Mouse (Mus musculus): ENCODE measurements at regions not wholly inside any gene's neighbourhood (a gene's known extent, or its start where the extent isn't known, plus 50 kb on each side); places are given as distances from the start of the nearest gene placed in this dataset.
A peak's percentile ranks its signal among the peaks of the same experiment; 100 is the strongest.

DNA sequence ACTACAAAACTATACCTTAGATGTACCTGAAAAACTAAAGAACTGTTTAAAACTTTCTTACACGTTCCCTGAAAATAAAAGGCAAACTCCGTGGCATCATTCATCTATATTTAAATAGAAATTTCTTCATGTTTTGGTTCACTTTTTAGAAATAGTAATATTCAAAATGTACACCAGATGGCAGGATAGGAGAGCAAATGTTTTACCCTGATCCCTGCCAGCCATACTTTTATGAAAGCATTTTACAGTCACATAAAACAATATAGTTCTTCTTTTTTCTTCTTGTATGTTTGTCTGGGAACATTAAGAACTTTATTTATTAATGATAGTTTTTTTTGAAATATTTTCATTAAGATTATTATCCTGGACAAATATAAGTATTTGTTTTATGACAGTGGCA is 68.5 kb downstream of the 4921530L21Rik start:
- intact Hi-C loops (cut with DNase I) = loop anchor here (2.0 kb wide), 1 partner anchor 959 kb away; no protein-coding TSS in a partner anchor
- DNase-seq (ENCODE audit: extremely low spot score in 1 of 2, low spot score in 2 of 2) = no peak

GRCm38 (mm10) chr14:95956056-95956729 is 75.1 kb downstream of the 4921530L21Rik start:
- no peak for DNase-seq (ENCODE audit: extremely low spot score in 1 of 2, low spot score in 2 of 2)
- intact Hi-C loops (cut with DNase I) = no loop called here

- DNase-seq (ENCODE audit: extremely low spot score in 1 of 2, low spot score in 2 of 2) = peak in 1 of 2 experiments; percentile 13
- intact Hi-C loops (cut with DNase I) = no loop called here
Observed at GRCm38 (mm10) chr14:95984021-95984420, 103.0 kb downstream of the 4921530L21Rik start.

DNA sequence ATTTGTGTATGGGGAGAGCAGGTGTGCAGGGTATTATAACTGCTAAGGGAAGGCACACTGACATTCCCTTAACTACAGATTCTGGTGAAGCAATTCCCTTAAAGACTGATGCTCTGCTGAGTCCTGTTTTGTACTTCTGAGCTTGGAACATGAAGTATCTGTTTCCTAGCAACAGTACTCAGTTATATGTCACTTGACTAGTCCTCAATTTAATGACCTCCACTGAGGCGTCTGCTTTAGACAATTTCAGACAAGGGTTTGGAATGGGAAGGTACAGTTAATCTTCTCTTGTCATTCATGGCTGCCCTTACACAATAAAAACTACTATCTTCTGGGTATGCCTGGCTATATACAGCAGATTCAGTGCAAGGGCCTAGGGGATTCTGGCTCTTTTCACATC is 117.3 kb downstream of the 4921530L21Rik start:
- intact Hi-C loops (cut with DNase I) = no loop called here
- DNase-seq (ENCODE audit: extremely low spot score in 1 of 2, low spot score in 2 of 2) = no peak

GRCm38 (mm10) chr14:96021646-96022045 is 140.6 kb downstream of the 4921530L21Rik start:
- intact Hi-C loops (cut with DNase I) = no loop called here
- DNase-seq (ENCODE audit: extremely low spot score in 1 of 2, low spot score in 2 of 2) = no peak
